9 mouse cellular contexts compared by ENCODE assay signal in genomic region chr9:29802990-29803737, GRCm38 (mm10).
DNase-seq lines count a peak whose midpoint lies in the region; ATAC-seq and TF ChIP-seq lines count a peak whose summit lies in the region.
"Had no signal": no experiment of that assay in that cellular context is flagged by ENCODE, and none has a peak within 500 bp of the region (broad histone marks: within the 10 kb centered on the region; RNA-seq: fewer than 3 reads in every experiment).

No protein-coding gene starts in this region.

- H3K27me3 ChIP-seq in limb, embryonic 11.5 days (ENCODE audit: control insufficient read depth, insufficient read depth, low read length): 0 out of 2 replicates have a peak, but pooled peaks cover 5% of the 10 kb centered on the region
- peaks cover 68% of the 10 kb centered on the region for H3K27me3 ChIP-seq in limb, embryonic 10.5 days (ENCODE audit: low read depth, poor library complexity, severe bottlenecking)
- no peaks in the 10 kb centered on the region for H3K27me3 ChIP-seq in hindbrain, postnatal 0 days (ENCODE audit: insufficient read depth, low read length)
- no peaks in the 10 kb centered on the region for H3K27me3 ChIP-seq in midbrain, embryonic 11.5 days (ENCODE audit: control insufficient read depth, insufficient read depth, low read length)

- peaks cover 5% of the 10 kb centered on the region; the same call in 1 of the 2 replicates for H3K4me1 ChIP-seq in limb, embryonic 11.5 days (ENCODE audit: control insufficient read depth, insufficient read depth, low read length)
- peaks cover 20% of the 10 kb centered on the region for H3K4me1 ChIP-seq in limb, embryonic 10.5 days
- H3K4me1 ChIP-seq in hindbrain, postnatal 0 days (ENCODE audit: insufficient read depth, low read length): peaks cover 18% of the 10 kb centered on the region
- H3K4me1 ChIP-seq in midbrain, embryonic 11.5 days (ENCODE audit: control insufficient read depth, insufficient read depth, low read length): peaks cover 21% of the 10 kb centered on the region

- no peaks in the 10 kb centered on the region for H3K9me3 ChIP-seq in limb, embryonic 11.5 days (ENCODE audit: control insufficient read depth, low read length)
- H3K9me3 ChIP-seq in limb, embryonic 10.5 days (replicated peaks): no peaks in the 10 kb centered on the region
- no peaks in the 10 kb centered on the region for H3K9me3 ChIP-seq in hindbrain, postnatal 0 days (ENCODE audit: low read length)
- no peaks in the 10 kb centered on the region for H3K9me3 ChIP-seq in midbrain, embryonic 11.5 days (ENCODE audit: control insufficient read depth, low read length)

- peak; percentile 51 for TF ChIP-seq CTCF in hindbrain, postnatal 0 days (IDR thresholded peaks at IDR 0.05; ENCODE audit: low read depth)
- TF ChIP-seq CTCF in gastrocnemius, adult 2 months (IDR thresholded peaks at IDR 0.05): no peak

- WGBS in limb, embryonic 11.5 days: 50% methylated on average over 12 of the region's 12 CpGs
- WGBS in limb, embryonic 10.5 days: 48% methylated on average over 12 of the region's 12 CpGs
- 21% methylated on average over 12 of the region's 12 CpGs for WGBS in hindbrain, postnatal 0 days
- WGBS in midbrain, embryonic 11.5 days: 18% methylated on average over 12 of the region's 12 CpGs

- no peak overlapping the region for H3K27ac ChIP-seq in limb, embryonic 11.5 days (replicated peaks; ENCODE audit: low read depth, low read length)
- H3K27ac ChIP-seq in limb, embryonic 10.5 days: no peak overlapping the region; the same call in 1 of the 2 replicates
- H3K27ac ChIP-seq in hindbrain, postnatal 0 days: peak overlapping the region; percentile 42
- H3K27ac ChIP-seq in midbrain, embryonic 11.5 days (ENCODE audit: low read depth, low read length): peak overlapping the region; percentile 52
- no peak overlapping the region for H3K27ac ChIP-seq in gastrocnemius, adult 2 months
- H3K27ac ChIP-seq: macrophage had no signal

- DNase-seq in limb, embryonic 11.5 days (ENCODE audit: low spot score): peak; percentile 26
- no peak for DNase-seq in limb, embryonic 10.5 days (ENCODE audit: low spot score)
- peak; percentile 82 for DNase-seq in hindbrain, postnatal 0 days (ENCODE audit: low spot score)
- peak; percentile 94 for DNase-seq in midbrain, embryonic 11.5 days (ENCODE audit: low spot score, missing footprints)
- no peak for DNase-seq in urinary bladder, adult 18-20 months (ENCODE audit: low spot score in 2 of 2)
- no peak for DNase-seq in thymus, postnatal 0 days (ENCODE audit: low spot score)
- DNase-seq in gastrocnemius, adult 2 months: no peak
- no peak for DNase-seq in kidney, postnatal 10 days

- no peak overlapping the region for H3K4me2 ChIP-seq in limb, embryonic 11.5 days (ENCODE audit: low read depth, severe bottlenecking)
- peak overlapping the region; percentile 35 for H3K4me2 ChIP-seq in hindbrain, postnatal 0 days (ENCODE audit: low read depth, low read length)
- peak overlapping the region; percentile 33; the same call in 1 of the 2 replicates for H3K4me2 ChIP-seq in midbrain, embryonic 11.5 days

- H3K9ac ChIP-seq in limb, embryonic 11.5 days (ENCODE audit: low read length): no peak overlapping the region
- 0 out of 2 replicates have a peak overlapping the region, but pooled peaks have one; percentile 17 for H3K9ac ChIP-seq in hindbrain, postnatal 0 days (replicated peaks; ENCODE audit: low read length)
- peak overlapping the region; percentile 31; the same call in 1 of the 2 replicates for H3K9ac ChIP-seq in midbrain, embryonic 11.5 days (ENCODE audit: low read length)

- H3K36me3 ChIP-seq in limb, embryonic 11.5 days (ENCODE audit: control insufficient read depth, insufficient read depth, low read length): no peaks in the 10 kb centered on the region
- H3K36me3 ChIP-seq in limb, embryonic 10.5 days: no peaks in the 10 kb centered on the region
- H3K36me3 ChIP-seq in hindbrain, postnatal 0 days (ENCODE audit: insufficient read depth, low read length): no peaks in the 10 kb centered on the region
- no peaks in the 10 kb centered on the region for H3K36me3 ChIP-seq in midbrain, embryonic 11.5 days (ENCODE audit: control insufficient read depth, insufficient read depth, low read length)

- intact Hi-C loops in gastrocnemius, adult 2 months (cut with DNase I): loop anchor here (2.0 kb wide), 1 partner anchor 28 kb away; no protein-coding TSS in a partner anchor

- ATAC-seq in limb, embryonic 11.5 days (ENCODE audit: insufficient number of reproducible peaks, low FRiP score, low TSS enrichment, low read depth): no peak; the same call in 1 of the 2 replicates
- ATAC-seq in hindbrain, postnatal 0 days: peak; percentile 78
- peak; percentile 51 for ATAC-seq in midbrain, embryonic 11.5 days (ENCODE audit: low FRiP score)

- no peak overlapping the region for H3K4me3 ChIP-seq in limb, embryonic 11.5 days (ENCODE audit: low read depth, low read length)
- no peak overlapping the region for H3K4me3 ChIP-seq in limb, embryonic 10.5 days
- no peak overlapping the region for H3K4me3 ChIP-seq in hindbrain, postnatal 0 days (ENCODE audit: low read length)
- H3K4me3 ChIP-seq in midbrain, embryonic 11.5 days (ENCODE audit: low read depth, low read length): no peak overlapping the region
- no peak overlapping the region for H3K4me3 ChIP-seq in gastrocnemius, adult 2 months

Comparison
In these comparisons a context has a peak if more than half of its experiments do, and no peak if none do; other contexts are left out.
1. DNase-seq: peak in limb, embryonic 11.5 days (single experiment), hindbrain, postnatal 0 days (single experiment) and midbrain, embryonic 11.5 days (single experiment); none in limb, embryonic 10.5 days (single experiment), urinary bladder, adult 18-20 months (0 of 2), thymus, postnatal 0 days (single experiment), gastrocnemius, adult 2 months (single experiment) and kidney, postnatal 10 days (single experiment).
2. H3K27ac ChIP-seq: peak in hindbrain, postnatal 0 days (single experiment) and midbrain, embryonic 11.5 days (single experiment); none in limb, embryonic 11.5 days (single experiment), limb, embryonic 10.5 days (single experiment) and gastrocnemius, adult 2 months (single experiment).